Mouse (Mus musculus): ENCODE results near the gene Gpc6.

- TF ChIP-seq ZC3H11A (IDR thresholded peaks at IDR 0.05; ENCODE audit: low read depth, low read length) (no peak), EP300 (IDR thresholded peaks at IDR 0.05; ENCODE audit: low read length) (no peak), GABPA (IDR thresholded peaks at IDR 0.05; ENCODE audit: insufficient replicate concordance, low read depth, low read length) (no peak), CTCF (conservative IDR thresholded peaks at IDR 0.05 in 1 of 2, IDR thresholded peaks at IDR 0.05 in 1 of 2; ENCODE audit: low read depth in 2 of 2, low read length in 2 of 2) (no peak), MAZ (IDR thresholded peaks at IDR 0.05; ENCODE audit: low read depth, low read length) (no peak), POLR2A (IDR thresholded peaks at IDR 0.05; ENCODE audit: low read depth, low read length) (no peak), ZMIZ1 (IDR thresholded peaks at IDR 0.05; ENCODE audit: low read depth, low read length) (no peak), CHD2 (IDR thresholded peaks at IDR 0.05; ENCODE audit: low read length) (no peak), CHD1 (IDR thresholded peaks at IDR 0.05; ENCODE audit: low read depth, low read length) (no peak), MEF2A (IDR thresholded peaks at IDR 0.05; ENCODE audit: borderline replicate concordance, low read depth, low read length) (no peak), SIN3A (IDR thresholded peaks at IDR 0.05; ENCODE audit: low read length) (no peak), JUND (conservative IDR thresholded peaks at IDR 0.05; ENCODE audit: low read depth, low read length) (no peak)
These were observed 993.6 kb downstream of the Gpc6 start for GRCm38 (mm10) chr14:117918724-117919123.

Data from CH12.LX (cell line).